Mouse (Mus musculus): ENCODE measurements around the gene Tmub1. TPM values are rescaled to one million over a fixed set of nuclear protein-coding genes. Genes with fewer than 3 reads are reported as not detected.

Gene Tmub1
- polyA plus RNA-seq, 1 experiment from 2014 or later: 33.1 TPM

- Histone ChIP-seq H3K36me3 (ENCODE audit: control insufficient read depth, insufficient read depth, low read length) (peaks cover 11% of the 10 kb centered on the region), H3K27me3 (ENCODE audit: control insufficient read depth, insufficient read depth, low read length) (no peaks in the 10 kb centered on the region), H3K9me3 (ENCODE audit: control insufficient read depth, low read length) (no peaks in the 10 kb centered on the region), H3K9ac (ENCODE audit: low read length) (no peak overlapping the region), H3K4me3 (ENCODE audit: low read depth, low read length) (no peak overlapping the region), H3K27ac (ENCODE audit: low read depth, low read length) (no peak overlapping the region), H3K4me2 (ENCODE audit: low read depth) (no peak overlapping the region), H3K4me1 (ENCODE audit: control insufficient read depth, insufficient read depth, low read length) (no peaks in the 10 kb centered on the region)
- DNase-seq (ENCODE audit: low spot score): no peak
- WGBS: 88% methylated on average over 8 of the region's 8 CpGs
- ATAC-seq (ENCODE audit: insufficient read depth, low FRiP score, low TSS enrichment): no peak
Observed at GRCm38 (mm10) chr5:24433993-24434392, 13.7 kb downstream of the Tmub1 start.

DNA sequence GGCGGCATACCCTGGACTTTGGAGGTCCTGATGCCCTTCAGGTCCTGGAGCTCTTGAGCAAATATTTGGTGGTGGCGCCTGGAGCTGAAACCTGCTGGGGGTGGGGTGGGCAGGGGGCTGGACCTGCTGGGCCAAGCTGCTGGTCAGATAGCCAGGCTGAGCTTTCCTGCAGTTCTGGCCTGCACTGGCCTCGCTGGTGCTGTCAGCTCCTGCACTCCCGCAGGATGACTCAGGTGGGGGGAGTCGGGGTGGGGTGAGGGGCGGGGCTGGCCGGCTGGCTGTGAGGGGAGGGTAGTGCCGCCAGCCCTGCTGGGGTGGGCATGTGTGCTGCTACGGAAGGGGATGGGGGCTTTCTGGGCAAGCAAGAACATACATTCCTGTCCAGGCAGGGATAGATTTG is 19.1 kb downstream of the Tmub1 start:
- Histone ChIP-seq H3K4me1 (ENCODE audit: control insufficient read depth, insufficient read depth, low read length) (peaks cover 28% of the 10 kb centered on the region), H3K9ac (ENCODE audit: low read length) (peak overlapping the region; percentile 10; the same call in 1 of the 2 replicates), H3K4me3 (ENCODE audit: low read depth, low read length) (no peak overlapping the region), H3K9me3 (ENCODE audit: control insufficient read depth, low read length) (no peaks in the 10 kb centered on the region), H3K4me2 (ENCODE audit: low read depth) (no peak overlapping the region), H3K36me3 (ENCODE audit: control insufficient read depth, insufficient read depth, low read length) (peaks cover 6% of the 10 kb centered on the region), H3K27me3 (ENCODE audit: control insufficient read depth, insufficient read depth, low read length) (no peaks in the 10 kb centered on the region), H3K27ac (ENCODE audit: low read depth, low read length) (no peak overlapping the region)
- DNase-seq (ENCODE audit: low spot score) (no peak), ATAC-seq (ENCODE audit: insufficient read depth, low FRiP score, low TSS enrichment) (no peak)
- WGBS: 7% methylated on average over 9 of the region's 9 CpGs

DNA sequence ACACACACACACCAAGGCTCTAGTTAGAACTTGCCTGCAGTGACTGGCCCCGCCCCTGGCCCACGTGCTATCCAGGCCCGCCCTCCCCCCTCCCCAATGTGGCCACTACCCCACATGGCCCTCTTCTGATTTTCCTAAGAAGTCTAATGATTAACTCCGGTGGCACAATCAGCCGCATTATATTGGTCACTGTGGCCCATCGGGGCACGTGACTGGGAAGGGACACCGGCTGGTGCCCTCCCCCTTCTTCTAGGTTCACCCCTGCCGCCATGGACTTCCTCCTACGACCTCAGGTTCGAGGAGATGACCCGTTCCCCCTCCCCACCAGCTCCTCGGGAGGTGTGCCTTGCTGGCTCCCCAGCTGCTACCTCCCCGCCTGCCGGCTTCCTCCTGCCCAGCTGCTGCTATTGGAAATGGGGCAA is 19.7 kb downstream of the Tmub1 start:
- H3K4me3 ChIP-seq (ENCODE audit: low read depth, low read length): no peak overlapping the region
- peak overlapping the region; percentile 10; the same call in 1 of the 2 replicates for H3K9ac ChIP-seq (ENCODE audit: low read length)
- H3K27me3 ChIP-seq (ENCODE audit: control insufficient read depth, insufficient read depth, low read length): no peaks in the 10 kb centered on the region
- peaks cover 28% of the 10 kb centered on the region for H3K4me1 ChIP-seq (ENCODE audit: control insufficient read depth, insufficient read depth, low read length)
- 2% methylated on average over 15 of the region's 15 CpGs for WGBS
- peak overlapping the region; percentile 19 for H3K4me2 ChIP-seq (ENCODE audit: low read depth)
- peaks cover 6% of the 10 kb centered on the region for H3K36me3 ChIP-seq (ENCODE audit: control insufficient read depth, insufficient read depth, low read length)
- DNase-seq (ENCODE audit: low spot score) (peak; percentile 44), ATAC-seq (ENCODE audit: insufficient read depth, low FRiP score, low TSS enrichment) (no peak)
- H3K27ac ChIP-seq (ENCODE audit: low read depth, low read length): no peak overlapping the region
- no peaks in the 10 kb centered on the region for H3K9me3 ChIP-seq (ENCODE audit: control insufficient read depth, low read length)

DNA sequence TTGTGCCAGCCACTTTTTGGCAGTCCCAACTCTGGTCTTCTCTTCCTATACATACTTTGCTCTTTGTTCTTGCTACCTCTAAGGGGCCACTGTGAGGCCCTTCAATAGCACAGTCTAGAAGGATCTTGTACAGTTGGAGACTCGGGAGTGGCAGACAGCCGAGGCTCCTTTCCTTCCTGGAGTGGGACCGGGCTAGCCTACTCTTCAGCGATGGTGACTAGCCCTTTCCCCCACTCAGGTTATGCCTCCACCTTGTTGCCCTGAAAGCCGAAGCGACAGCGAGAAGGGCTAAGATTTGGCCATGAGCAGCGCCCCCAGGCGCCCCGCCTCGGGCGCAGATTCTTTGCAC is 20.4 kb downstream of the Tmub1 start:
- ATAC-seq (ENCODE audit: insufficient read depth, low FRiP score, low TSS enrichment): no peak
- Histone ChIP-seq H3K36me3 (ENCODE audit: control insufficient read depth, insufficient read depth, low read length) (peaks cover 6% of the 10 kb centered on the region), H3K9ac (ENCODE audit: low read length) (no peak overlapping the region; the same call in 1 of the 2 replicates), H3K4me2 (ENCODE audit: low read depth) (peak overlapping the region; percentile 78; the same call in 1 of the 2 replicates), H3K4me1 (ENCODE audit: control insufficient read depth, insufficient read depth, low read length) (peaks cover 34% of the 10 kb centered on the region), H3K27me3 (ENCODE audit: control insufficient read depth, insufficient read depth, low read length) (no peaks in the 10 kb centered on the region), H3K9me3 (ENCODE audit: control insufficient read depth, low read length) (no peaks in the 10 kb centered on the region), H3K27ac (ENCODE audit: low read depth, low read length) (no peak overlapping the region), H3K4me3 (ENCODE audit: low read depth, low read length) (no peak overlapping the region)
- DNase-seq (ENCODE audit: low spot score): no peak
- 16% methylated on average over 12 of the region's 12 CpGs for WGBS

- H3K27me3 ChIP-seq (ENCODE audit: control insufficient read depth, insufficient read depth, low read length): no peaks in the 10 kb centered on the region
- no peaks in the 10 kb centered on the region for H3K9me3 ChIP-seq (ENCODE audit: control insufficient read depth, low read length)
- DNase-seq (ENCODE audit: low spot score) (no peak), ATAC-seq (ENCODE audit: insufficient read depth, low FRiP score, low TSS enrichment) (no peak)
- H3K36me3 ChIP-seq (ENCODE audit: control insufficient read depth, insufficient read depth, low read length): peaks cover 5% of the 10 kb centered on the region
- WGBS: 10% methylated on average over 9 of the region's 9 CpGs
- peak overlapping the region; percentile 78 for H3K4me2 ChIP-seq (ENCODE audit: low read depth)
- peaks cover 36% of the 10 kb centered on the region for H3K4me1 ChIP-seq (ENCODE audit: control insufficient read depth, insufficient read depth, low read length)
- peak overlapping the region; percentile 26; the same call in 1 of the 2 replicates for H3K9ac ChIP-seq (ENCODE audit: low read length)
- H3K27ac ChIP-seq (ENCODE audit: low read depth, low read length): no peak overlapping the region
- H3K4me3 ChIP-seq (ENCODE audit: low read depth, low read length): peak overlapping the region; percentile 6; the same call in 1 of the 2 replicates
Observed at GRCm38 (mm10) chr5:24426556-24427284, 20.9 kb downstream of the Tmub1 start.

GRCm38 (mm10) chr5:24426037-24426432 is 21.6 kb downstream of the Tmub1 start:
- Histone ChIP-seq H3K36me3 (ENCODE audit: control insufficient read depth, insufficient read depth, low read length) (peaks cover 2% of the 10 kb centered on the region), H3K9ac (ENCODE audit: low read length) (peak overlapping the region; percentile 26; the same call in 1 of the 2 replicates), H3K4me1 (ENCODE audit: control insufficient read depth, insufficient read depth, low read length) (peaks cover 36% of the 10 kb centered on the region), H3K4me3 (ENCODE audit: low read depth, low read length) (peak overlapping the region; percentile 54), H3K9me3 (ENCODE audit: control insufficient read depth, low read length) (no peaks in the 10 kb centered on the region), H3K27ac (ENCODE audit: low read depth, low read length) (no peak overlapping the region), H3K27me3 (ENCODE audit: control insufficient read depth, insufficient read depth, low read length) (no peaks in the 10 kb centered on the region), H3K4me2 (ENCODE audit: low read depth) (peak overlapping the region; percentile 78)
- WGBS: 1% methylated on average over 10 of the region's 10 CpGs
- DNase-seq (ENCODE audit: low spot score) (no peak), ATAC-seq (ENCODE audit: insufficient read depth, low FRiP score, low TSS enrichment) (no peak)

DNA sequence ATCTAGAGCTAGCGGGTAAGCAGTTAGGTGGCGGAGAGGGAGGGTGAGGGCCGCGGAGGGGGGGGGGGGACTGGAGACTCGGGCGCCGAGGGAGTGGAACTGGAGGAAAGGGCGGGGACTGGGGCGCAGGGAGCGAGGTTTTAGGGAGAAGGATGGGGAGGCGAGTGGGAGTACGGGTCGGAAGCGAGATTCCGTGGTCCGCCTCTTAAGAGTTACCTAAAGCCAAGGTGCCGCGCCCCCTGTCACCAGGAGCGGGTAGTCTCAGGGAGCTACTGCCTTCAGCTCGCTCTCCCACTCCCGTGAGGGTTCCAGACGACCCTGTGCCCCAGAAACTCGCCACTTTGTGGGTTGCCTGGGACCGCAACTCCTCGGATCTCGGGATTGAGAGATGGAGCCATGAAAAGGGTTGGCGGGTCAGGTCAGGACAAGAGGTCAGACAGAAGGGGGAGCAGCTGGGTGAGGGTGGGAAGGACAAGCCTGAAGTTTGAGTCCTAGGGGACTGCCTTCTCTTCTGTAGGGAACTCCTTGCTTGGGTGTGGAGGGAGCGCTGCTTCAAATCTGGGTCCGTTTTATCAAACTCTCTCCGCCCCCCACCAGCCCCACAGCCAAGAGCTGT is 22.1 kb downstream of the Tmub1 start:
- Histone ChIP-seq H3K9ac (ENCODE audit: low read length) (peak overlapping the region; percentile 58), H3K9me3 (ENCODE audit: control insufficient read depth, low read length) (no peaks in the 10 kb centered on the region), H3K4me2 (ENCODE audit: low read depth) (peak overlapping the region; percentile 78), H3K4me3 (ENCODE audit: low read depth, low read length) (peak overlapping the region; percentile 54), H3K27ac (ENCODE audit: low read depth, low read length) (peak overlapping the region; percentile 29; the same call in 1 of the 2 replicates), H3K4me1 (ENCODE audit: control insufficient read depth, insufficient read depth, low read length) (peaks cover 36% of the 10 kb centered on the region), H3K27me3 (ENCODE audit: control insufficient read depth, insufficient read depth, low read length) (no peaks in the 10 kb centered on the region), H3K36me3 (ENCODE audit: control insufficient read depth, insufficient read depth, low read length) (no peaks in the 10 kb centered on the region; the same call in 1 of the 2 replicates)
- peak; percentile 66 for DNase-seq (ENCODE audit: low spot score)
- 1% methylated on average over 21 of the region's 30 CpGs for WGBS
- no peak for ATAC-seq (ENCODE audit: insufficient read depth, low FRiP score, low TSS enrichment)

DNA sequence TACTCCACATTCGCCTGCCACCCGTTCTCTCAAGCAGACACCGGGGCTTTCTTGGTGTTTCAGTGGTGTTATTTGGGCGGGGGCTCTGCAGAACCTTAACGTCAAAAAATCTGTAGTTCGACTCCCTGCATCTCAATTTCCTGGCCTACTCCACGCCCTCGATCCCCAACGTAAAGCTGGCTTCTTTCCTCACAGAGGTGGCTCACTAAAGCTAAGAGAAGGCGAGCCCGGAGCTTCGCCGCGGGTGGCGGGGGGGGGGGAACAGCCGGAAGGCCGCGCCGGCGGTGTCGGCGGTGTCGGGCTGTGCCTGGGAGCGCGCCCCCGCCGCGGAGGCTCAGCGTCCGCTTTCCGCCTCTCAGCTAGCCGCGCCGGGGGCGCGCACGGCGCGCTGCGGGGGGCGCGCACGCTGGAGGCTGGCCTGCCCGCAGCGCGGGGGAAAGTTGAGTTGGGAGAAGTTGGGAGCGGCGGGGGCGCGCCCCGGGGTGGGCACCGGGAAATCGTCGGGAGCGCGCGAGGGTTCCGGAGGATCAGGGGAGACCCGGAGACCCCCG is 22.7 kb downstream of the Tmub1 start:
- WGBS: under 1% methylated on average over 52 of the region's 60 CpGs
- DNase-seq (ENCODE audit: low spot score): peak; percentile 92
- Histone ChIP-seq H3K27me3 (ENCODE audit: control insufficient read depth, insufficient read depth, low read length) (no peaks in the 10 kb centered on the region), H3K4me1 (ENCODE audit: control insufficient read depth, insufficient read depth, low read length) (peaks cover 36% of the 10 kb centered on the region), H3K4me3 (ENCODE audit: low read depth, low read length) (peak overlapping the region; percentile 54), H3K9ac (ENCODE audit: low read length) (peak overlapping the region; percentile 58), H3K36me3 (ENCODE audit: control insufficient read depth, insufficient read depth, low read length) (no peaks in the 10 kb centered on the region; the same call in 1 of the 2 replicates), H3K4me2 (ENCODE audit: low read depth) (peak overlapping the region; percentile 78), H3K9me3 (ENCODE audit: control insufficient read depth, low read length) (no peaks in the 10 kb centered on the region), H3K27ac (ENCODE audit: low read depth, low read length) (peak overlapping the region; percentile 29; the same call in 1 of the 2 replicates)
- no peak for ATAC-seq (ENCODE audit: insufficient read depth, low FRiP score, low TSS enrichment)

Data from neural tube, embryonic 11.5 days (tissue).